Mouse (Mus musculus): ENCODE measurements around the gene Majin. TPM values are rescaled to one million over a fixed set of nuclear protein-coding genes. Genes with fewer than 3 reads are reported as not detected.

Gene Majin
- polyA plus RNA-seq, 1 experiment: not detected

- Histone ChIP-seq H3K27me3 (replicated peaks) (no peaks in the 10 kb centered on the region), H3K4me3 (replicated peaks) (peak overlapping the region; percentile 92), H3K36me3 (replicated peaks; ENCODE audit: low read length) (peaks cover 33% of the 10 kb centered on the region), H3K4me1 (peaks cover 57% of the 10 kb centered on the region), H3K9me3 (no peaks in the 10 kb centered on the region)
- TF ChIP-seq GATA1 (IDR thresholded peaks at IDR 0.05; ENCODE audit: borderline replicate concordance, low read length) (no peak), FLI1 (IDR thresholded peaks at IDR 0.05; ENCODE audit: low read length) (no peak)
Measured at GRCm38 (mm10) chr19:6236053-6236441, 51.9 kb downstream of the Majin start.

DNA sequence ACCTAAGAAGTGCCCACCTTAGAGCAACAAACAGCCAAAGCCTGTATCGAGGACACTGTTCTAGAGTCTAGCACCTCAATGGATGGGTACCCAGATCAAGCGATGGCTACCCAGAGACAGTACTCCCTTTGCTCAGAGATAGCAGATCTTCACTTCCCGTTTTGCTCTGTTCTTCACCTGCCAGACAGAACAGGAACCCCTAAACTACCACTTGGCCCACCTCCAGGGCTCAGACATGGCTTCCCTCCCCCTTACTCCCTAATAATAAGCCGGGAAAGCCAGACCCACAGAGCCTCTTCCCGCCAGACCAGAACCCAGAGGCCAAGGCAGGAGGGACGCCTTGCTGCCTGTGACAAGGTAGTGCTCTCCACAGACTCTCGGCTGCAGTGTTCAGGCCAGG is 52.7 kb downstream of the Majin start:
- TF ChIP-seq GATA1 (IDR thresholded peaks at IDR 0.05; ENCODE audit: borderline replicate concordance, low read length): no peak
- no peak for TF ChIP-seq FLI1 (IDR thresholded peaks at IDR 0.05; ENCODE audit: low read length)
- Histone ChIP-seq H3K9me3 (no peaks in the 10 kb centered on the region), H3K27me3 (replicated peaks) (no peaks in the 10 kb centered on the region), H3K4me3 (replicated peaks) (no peak overlapping the region), H3K36me3 (replicated peaks; ENCODE audit: low read length) (peaks cover 25% of the 10 kb centered on the region), H3K4me1 (peaks cover 57% of the 10 kb centered on the region)

GRCm38 (mm10) chr19:6238740-6239139 is 54.6 kb downstream of the Majin start:
- H3K27me3 ChIP-seq (replicated peaks): no peaks in the 10 kb centered on the region
- TF ChIP-seq FLI1 (IDR thresholded peaks at IDR 0.05; ENCODE audit: low read length): no peak
- TF ChIP-seq GATA1 (IDR thresholded peaks at IDR 0.05; ENCODE audit: borderline replicate concordance, low read length): no peak
- H3K4me3 ChIP-seq (replicated peaks): no peak overlapping the region
- peaks cover 15% of the 10 kb centered on the region for H3K36me3 ChIP-seq (replicated peaks; ENCODE audit: low read length)
- H3K4me1 ChIP-seq: peaks cover 67% of the 10 kb centered on the region
- H3K9me3 ChIP-seq: no peaks in the 10 kb centered on the region

GRCm38 (mm10) chr19:6240136-6240535 is 55.9 kb downstream of the Majin start:
- Histone ChIP-seq H3K9me3 (no peaks in the 10 kb centered on the region), H3K27me3 (replicated peaks) (no peaks in the 10 kb centered on the region), H3K4me3 (replicated peaks) (peak overlapping the region; percentile 8), H3K4me1 (peaks cover 57% of the 10 kb centered on the region), H3K36me3 (replicated peaks; ENCODE audit: low read length) (peaks cover 21% of the 10 kb centered on the region)
- no peak for TF ChIP-seq GATA1 (IDR thresholded peaks at IDR 0.05; ENCODE audit: borderline replicate concordance, low read length)
- TF ChIP-seq FLI1 (IDR thresholded peaks at IDR 0.05; ENCODE audit: low read length): no peak

DNA sequence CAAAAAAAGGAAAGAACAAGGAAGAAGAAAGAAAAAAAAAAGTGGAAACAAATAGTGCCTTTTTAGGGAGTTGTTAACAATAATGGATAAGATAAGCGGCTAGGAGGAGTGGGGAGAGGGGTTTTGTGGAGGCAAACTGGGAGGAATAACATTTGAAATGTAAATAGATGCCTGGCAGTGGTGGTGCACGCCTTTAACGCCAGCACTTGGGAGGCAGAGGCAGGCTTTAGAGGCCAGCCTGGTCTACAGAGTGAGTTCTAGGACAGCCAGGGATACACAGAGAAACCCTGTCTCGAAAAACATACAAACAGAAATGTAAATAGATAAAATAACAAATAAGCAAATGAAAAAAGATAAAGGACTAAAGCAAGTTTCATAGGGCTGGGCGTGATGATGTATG is 56.5 kb downstream of the Majin start:
- no peak for TF ChIP-seq GATA1 (IDR thresholded peaks at IDR 0.05; ENCODE audit: borderline replicate concordance, low read length)
- no peak for TF ChIP-seq FLI1 (IDR thresholded peaks at IDR 0.05; ENCODE audit: low read length)
- Histone ChIP-seq H3K9me3 (no peaks in the 10 kb centered on the region), H3K4me3 (replicated peaks) (peak overlapping the region; percentile 100), H3K27me3 (replicated peaks) (no peaks in the 10 kb centered on the region), H3K36me3 (replicated peaks; ENCODE audit: low read length) (peaks cover 26% of the 10 kb centered on the region), H3K4me1 (peaks cover 54% of the 10 kb centered on the region)

- Histone ChIP-seq H3K36me3 (replicated peaks; ENCODE audit: low read length) (peaks cover 34% of the 10 kb centered on the region), H3K27me3 (replicated peaks) (no peaks in the 10 kb centered on the region), H3K9me3 (no peaks in the 10 kb centered on the region), H3K4me1 (peaks cover 47% of the 10 kb centered on the region), H3K4me3 (replicated peaks) (peak within 1 kb of the TSS; percentile 100)
- no peak for TF ChIP-seq GATA1 (IDR thresholded peaks at IDR 0.05; ENCODE audit: borderline replicate concordance, low read length)
- TF ChIP-seq FLI1 (IDR thresholded peaks at IDR 0.05; ENCODE audit: low read length): no peak
Measured at GRCm38 (mm10) chr19:6241274-6242107, 57.3 kb downstream of the Majin start, which contains the start of gene Atg2a. Atg2a (plus strand) TSS chr19:6241668.

DNA sequence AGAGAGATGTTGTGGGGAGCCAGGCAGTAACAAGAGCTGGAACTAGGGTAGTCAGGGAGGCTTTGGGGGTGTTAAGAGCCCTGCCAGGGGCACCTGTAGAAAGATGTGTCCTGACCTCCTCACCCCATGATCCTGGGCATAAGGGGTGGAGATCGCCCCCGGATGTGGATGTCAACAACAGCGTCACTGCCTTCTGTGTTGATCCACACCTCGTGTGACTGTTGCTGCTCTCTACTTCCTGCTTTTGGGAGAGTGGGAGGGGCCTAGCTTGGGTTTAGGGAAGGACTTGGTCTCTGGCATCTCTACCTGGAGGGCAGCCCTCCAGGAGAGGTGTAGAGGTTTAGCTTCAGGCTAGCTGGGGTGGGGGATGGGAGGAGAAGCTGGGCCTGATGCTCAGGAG is 58.1 kb downstream of the Majin start:
- TF ChIP-seq GATA1 (IDR thresholded peaks at IDR 0.05; ENCODE audit: borderline replicate concordance, low read length) (no peak), FLI1 (IDR thresholded peaks at IDR 0.05; ENCODE audit: low read length) (no peak)
- Histone ChIP-seq H3K9me3 (no peaks in the 10 kb centered on the region), H3K4me1 (peaks cover 41% of the 10 kb centered on the region), H3K27me3 (replicated peaks) (no peaks in the 10 kb centered on the region), H3K4me3 (replicated peaks) (peak overlapping the region; percentile 100), H3K36me3 (replicated peaks; ENCODE audit: low read length) (peaks cover 42% of the 10 kb centered on the region)

- H3K4me1 ChIP-seq: peaks cover 41% of the 10 kb centered on the region
- no peaks in the 10 kb centered on the region for H3K9me3 ChIP-seq
- H3K27me3 ChIP-seq (replicated peaks): no peaks in the 10 kb centered on the region
- H3K36me3 ChIP-seq (replicated peaks; ENCODE audit: low read length): peaks cover 51% of the 10 kb centered on the region
- no peak for TF ChIP-seq GATA1 (IDR thresholded peaks at IDR 0.05; ENCODE audit: borderline replicate concordance, low read length)
- TF ChIP-seq FLI1 (IDR thresholded peaks at IDR 0.05; ENCODE audit: low read length): no peak
- H3K4me3 ChIP-seq (replicated peaks): peak overlapping the region; percentile 24
Measured at GRCm38 (mm10) chr19:6243226-6243625, 59.0 kb downstream of the Majin start.

GRCm38 (mm10) chr19:6245806-6246205 is 61.6 kb downstream of the Majin start:
- Histone ChIP-seq H3K4me1 (peaks cover 24% of the 10 kb centered on the region), H3K36me3 (replicated peaks; ENCODE audit: low read length) (peaks cover 70% of the 10 kb centered on the region), H3K9me3 (no peaks in the 10 kb centered on the region), H3K4me3 (replicated peaks) (no peak overlapping the region), H3K27me3 (replicated peaks) (no peaks in the 10 kb centered on the region)
- no peak for TF ChIP-seq GATA1 (IDR thresholded peaks at IDR 0.05; ENCODE audit: borderline replicate concordance, low read length)
- TF ChIP-seq FLI1 (IDR thresholded peaks at IDR 0.05; ENCODE audit: low read length): no peak

DNA sequence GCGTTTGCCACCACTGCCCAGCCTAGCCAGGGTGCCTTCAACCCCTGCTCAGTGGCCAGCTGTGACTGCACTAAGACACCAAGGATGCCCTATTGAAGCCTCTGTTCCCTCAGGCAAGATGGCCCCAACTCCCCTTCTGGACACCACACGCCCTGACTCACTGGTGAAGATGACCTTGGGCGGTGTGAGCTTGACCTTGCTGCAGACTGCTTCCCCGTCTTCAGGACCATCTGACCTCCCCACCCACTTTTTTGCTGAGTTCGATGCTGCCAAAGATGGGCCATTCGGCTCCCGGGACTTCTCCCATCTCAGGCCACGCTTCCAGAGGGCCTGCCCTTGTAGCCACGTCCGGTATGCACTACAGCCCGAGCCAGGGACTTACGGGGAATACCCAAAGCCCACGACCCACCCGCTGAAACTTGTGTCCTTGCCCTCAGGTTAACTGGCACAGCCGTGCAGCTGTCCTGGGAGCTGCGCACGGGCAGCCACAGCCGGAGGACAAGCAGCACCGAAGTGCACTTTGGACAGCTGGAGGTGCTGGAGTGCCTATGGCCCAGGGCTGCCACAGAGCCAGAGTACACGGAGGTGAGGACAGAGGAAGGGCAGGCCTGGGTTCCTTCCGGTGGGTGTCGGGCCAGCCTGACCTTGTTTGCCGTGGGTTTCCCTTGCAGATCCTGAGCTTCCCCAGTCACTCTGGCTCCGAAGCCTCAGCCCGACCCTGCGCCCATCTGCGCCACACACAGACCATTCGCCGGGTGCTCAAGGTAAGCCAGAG is 63.5 kb downstream of the Majin start:
- peaks cover 15% of the 10 kb centered on the region for H3K4me1 ChIP-seq
- H3K4me3 ChIP-seq (replicated peaks): no peak overlapping the region
- peaks cover 89% of the 10 kb centered on the region for H3K36me3 ChIP-seq (replicated peaks; ENCODE audit: low read length)
- H3K9me3 ChIP-seq: no peaks in the 10 kb centered on the region
- H3K27me3 ChIP-seq (replicated peaks): no peaks in the 10 kb centered on the region
- TF ChIP-seq FLI1 (IDR thresholded peaks at IDR 0.05; ENCODE audit: low read length) (no peak), GATA1 (IDR thresholded peaks at IDR 0.05; ENCODE audit: borderline replicate concordance, low read length) (no peak)

Data from megakaryocyte, embryonic 14.5 days (primary cell).